Mouse (Mus musculus) MEL (cell line): ENCODE measurements at regions not wholly inside any gene's neighbourhood (a gene's known extent, or its start where the extent isn't known, plus 50 kb on each side); places are given as distances from the start of the nearest gene placed in this dataset.

ENCODE experiments used
- DNase-seq: peaks from one replicate; pipeline ENCODE4 v3.0.0; 2011; ENCODE audit warnings: low read depth, low spot score
- H3K27ac ChIP-seq: 2 replicates; pipeline ENCODE4 v1.5.1; 2012; ENCODE audit warnings: low read depth, mild to moderate bottlenecking, control low read depth, low read length, moderate library complexity; ENCODE audit not compliant: control insufficient read depth
- H3K27me3 ChIP-seq, 2 experiments: fragments of 150-350 bp in 1 of 2; sonication (generic) in 1 of 2; 2 replicates each; pipeline ENCODE4 v1.6.1; 2012; ENCODE audit warnings: low read length in 2 of 2, mild to moderate bottlenecking in 2 of 2, improper control_type of control experiment in 1 of 2, moderate library complexity in 1 of 2; ENCODE audit not compliant: insufficient read depth in 2 of 2, control insufficient read depth in 1 of 2
- H3K36me3 ChIP-seq, 2 experiments: 2 replicates each; pipeline ENCODE4 v1.6.1; 2012 to 2014; ENCODE audit warnings: low read length in 2 of 2, improper control_type of control experiment in 1 of 2, inconsistent platforms in 1 of 2, mild to moderate bottlenecking in 1 of 2; ENCODE audit not compliant: insufficient read depth in 2 of 2, control insufficient read depth in 1 of 2
- H3K4me1 ChIP-seq, 2 experiments: fragments of 150-350 bp in 1 of 2; sonication (generic) in 1 of 2; 2 replicates each; pipeline ENCODE4 v1.6.1; 2012; ENCODE audit warnings: low read length in 2 of 2, improper control_type of control experiment in 1 of 2, mild to moderate bottlenecking in 1 of 2; ENCODE audit not compliant: insufficient read depth in 2 of 2, control insufficient read depth in 1 of 2
- H3K4me3 ChIP-seq, 2 experiments: fragments of 150-350 bp in 1 of 2; sonication (generic) in 1 of 2; 2 replicates each; pipeline ENCODE4 v1.5.1; 2012; ENCODE audit warnings: low read depth in 2 of 2, low read length in 2 of 2, mild to moderate bottlenecking in 2 of 2, moderate library complexity in 2 of 2, control low read depth in 1 of 2, improper control_type of control experiment in 1 of 2; ENCODE audit not compliant: control insufficient read depth in 1 of 2, insufficient read depth in 1 of 2
- H3K79me2 ChIP-seq: 2 replicates; pipeline ENCODE4 v1.6.1; 2012; ENCODE audit warnings: mild to moderate bottlenecking, low read length, moderate library complexity; ENCODE audit not compliant: control insufficient read depth, poor library complexity, insufficient read depth
- H3K9ac ChIP-seq: 2 replicates; pipeline ENCODE4 v1.6.1; 2012; ENCODE audit warnings: low read depth, mild to moderate bottlenecking, control low read depth, low read length, moderate library complexity; ENCODE audit not compliant: control insufficient read depth, poor library complexity, severe bottlenecking
- H3K9me3 ChIP-seq: fragments of 150-350 bp; sonication (generic); replicated peaks from 2 replicates; pipeline ENCODE4 v1.6.1; 2012; ENCODE audit warnings: mild to moderate bottlenecking, low read length, improper control_type of control experiment, moderate library complexity; ENCODE audit not compliant: insufficient read depth
- CHD1 ChIP-seq: IDR thresholded peaks from 2 replicates; pipeline ENCODE4 v1.6.1; 2012; ENCODE audit warnings: low read depth, mild to moderate bottlenecking, inconsistent platforms, low read length, improper control_type of control experiment
- ELF1 ChIP-seq: IDR thresholded peaks from 2 replicates; pipeline ENCODE4 v1.6.1; 2014; ENCODE audit warnings: low read depth, mild to moderate bottlenecking, inconsistent platforms, low read length, improper control_type of control experiment, moderate library complexity
- EP300 ChIP-seq, 2 experiments: IDR thresholded peaks; 2 replicates each; pipeline ENCODE4 v1.6.1; 2011; ENCODE audit warnings: improper control_type of control experiment in 2 of 2, low read length in 2 of 2, low read depth in 1 of 2, mild to moderate bottlenecking in 1 of 2
- GABPA ChIP-seq: IDR thresholded peaks from 2 replicates; pipeline ENCODE4 v1.6.1; 2012; ENCODE audit warnings: low read depth, mild to moderate bottlenecking, inconsistent platforms, low read length, improper control_type of control experiment, moderate library complexity
- GATA1 ChIP-seq: IDR thresholded peaks from 2 replicates; pipeline ENCODE4 v1.6.1; 2011; ENCODE audit warnings: low read depth, low read length, improper control_type of control experiment
- KAT2A ChIP-seq: conservative IDR thresholded peaks from 2 replicates; pipeline ENCODE4 v1.6.1; 2012; ENCODE audit warnings: low read depth, low read length, improper control_type of control experiment, inconsistent platforms
- MAFK ChIP-seq: IDR thresholded peaks from 2 replicates; pipeline ENCODE4 v1.6.1; 2011; ENCODE audit warnings: low read depth, mild to moderate bottlenecking, low read length, improper control_type of control experiment, borderline replicate concordance
- MAZ ChIP-seq: IDR thresholded peaks from 2 replicates; pipeline ENCODE4 v1.6.1; 2012; ENCODE audit warnings: low read depth, mild to moderate bottlenecking, inconsistent platforms, low read length, improper control_type of control experiment
- MEF2A ChIP-seq: IDR thresholded peaks from 2 replicates; pipeline ENCODE4 v1.6.1; 2014; ENCODE audit warnings: low read depth, mild to moderate bottlenecking, inconsistent platforms, low read length, improper control_type of control experiment; ENCODE audit not compliant: poor library complexity, insufficient replicate concordance, severe bottlenecking; ENCODE audit errors: extremely low read depth
- MYC ChIP-seq: IDR thresholded peaks from 2 replicates; pipeline ENCODE4 v1.6.1; 2011; ENCODE audit warnings: low read depth, mild to moderate bottlenecking, low read length, improper control_type of control experiment, moderate library complexity
- NELFE ChIP-seq: IDR thresholded peaks from 2 replicates; pipeline ENCODE4 v1.6.1; 2011; ENCODE audit warnings: low read depth, low read length, improper control_type of control experiment
- NRF1 ChIP-seq: IDR thresholded peaks from 2 replicates; pipeline ENCODE4 v1.6.1; 2014; ENCODE audit warnings: low read depth, mild to moderate bottlenecking, inconsistent platforms, low read length, improper control_type of control experiment, moderate library complexity; ENCODE audit not compliant: poor library complexity, insufficient read depth, severe bottlenecking
- POLR2A ChIP-seq, 2 experiments: IDR thresholded peaks; 2 replicates each; pipeline ENCODE4 v1.6.1; 2011 to 2012; ENCODE audit warnings: low read length in 2 of 2, mild to moderate bottlenecking in 2 of 2, control low read depth in 1 of 2, improper control_type of control experiment in 1 of 2, low read depth in 1 of 2, moderate library complexity in 1 of 2; ENCODE audit not compliant: control insufficient read depth in 1 of 2, insufficient read depth in 1 of 2, poor library complexity in 1 of 2
- POLR2AphosphoS5 ChIP-seq: IDR thresholded peaks from 2 replicates; pipeline ENCODE4 v1.6.1; 2012; ENCODE audit warnings: low read depth, borderline replicate concordance, mild to moderate bottlenecking, inconsistent platforms, low read length, moderate library complexity, mixed read lengths
- RCOR1 ChIP-seq: IDR thresholded peaks from 2 replicates; pipeline ENCODE4 v1.6.1; 2012; ENCODE audit warnings: low read depth, mild to moderate bottlenecking, inconsistent platforms, low read length, improper control_type of control experiment
- SIN3A ChIP-seq: IDR thresholded peaks from 2 replicates; pipeline ENCODE4 v1.6.1; 2012; ENCODE audit warnings: low read length, improper control_type of control experiment, inconsistent platforms
- UBTF ChIP-seq: IDR thresholded peaks from 2 replicates; pipeline ENCODE4 v1.6.1; 2012; ENCODE audit warnings: low read depth, mild to moderate bottlenecking, inconsistent platforms, low read length, improper control_type of control experiment, moderate library complexity, borderline replicate concordance; ENCODE audit not compliant: insufficient read depth
- ZKSCAN1 ChIP-seq: IDR thresholded peaks from 2 replicates; pipeline ENCODE4 v1.6.1; 2012; ENCODE audit warnings: low read depth, mild to moderate bottlenecking, inconsistent platforms, low read length, improper control_type of control experiment, moderate library complexity
- ZMIZ1 ChIP-seq: IDR thresholded peaks from 2 replicates; pipeline ENCODE4 v1.6.1; 2012; ENCODE audit warnings: low read depth, mild to moderate bottlenecking, inconsistent platforms, low read length, improper control_type of control experiment, moderate library complexity
- ZNF384 ChIP-seq: IDR thresholded peaks from 2 replicates; pipeline ENCODE4 v1.6.1; 2012; ENCODE audit warnings: low read depth, mild to moderate bottlenecking, inconsistent platforms, low read length, improper control_type of control experiment

- H3K27ac ChIP-seq: no peak overlapping the region
- no peak overlapping the region for H3K9ac ChIP-seq
- H3K4me3 ChIP-seq: no peak overlapping the region
- no peaks in the 10 kb centered on the region for H3K36me3 ChIP-seq
- DNase-seq: no peak
- H3K4me1 ChIP-seq: no peaks in the 10 kb centered on the region
- H3K79me2 ChIP-seq: no peaks in the 10 kb centered on the region
- H3K9me3 ChIP-seq: no peaks in the 10 kb centered on the region
- H3K27me3 ChIP-seq: no peaks in the 10 kb centered on the region; a peak in 2 of 4 replicates
- TF ChIP-seq NRF1 (no peak), MYC (no peak), GATA1 (no peak), MAFK (no peak), SIN3A (no peak), EP300 (IDR thresholded peaks at IDR 0.05; ENCODE audit: low read depth in 1 of 2, low read length in 2 of 2) (no peak), POLR2AphosphoS5 (no peak), GABPA (no peak)
- TF ChIP-seq, all 39 proteins: peak for 0
Observed at GRCm38 (mm10) chr12:70738554-70738953, 86.8 kb upstream of the Frmd6 start.

DNA sequence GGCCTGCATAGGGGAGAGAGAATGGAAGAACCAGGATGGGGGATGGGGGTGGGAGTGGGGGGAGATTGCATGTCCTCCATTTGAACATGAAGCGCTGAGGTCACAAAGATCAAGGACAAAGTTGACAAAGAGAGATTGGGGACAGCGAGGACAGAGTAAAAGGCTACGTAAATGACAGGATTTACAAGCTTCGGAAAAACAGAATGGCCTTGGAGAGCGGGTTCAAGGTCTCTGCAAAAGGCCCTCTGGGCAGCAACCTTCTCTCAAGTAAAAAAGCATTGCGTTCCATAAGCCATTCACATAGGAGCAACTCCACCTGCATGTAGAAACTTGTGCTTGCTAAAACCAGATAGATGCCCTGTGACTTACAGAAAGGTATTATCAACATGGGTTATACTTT is 86.0 kb upstream of the Frmd6 start:
- H3K27me3 ChIP-seq: no peaks in the 10 kb centered on the region; a peak in 2 of 4 replicates
- no peaks in the 10 kb centered on the region for H3K79me2 ChIP-seq
- no peaks in the 10 kb centered on the region for H3K4me1 ChIP-seq
- TF ChIP-seq MAZ (no peak), NELFE (no peak), GATA1 (no peak), RCOR1 (no peak), MYC (no peak), ZKSCAN1 (no peak), MEF2A (no peak), NRF1 (no peak), POLR2A (IDR thresholded peaks at IDR 0.05; ENCODE audit: control insufficient read depth in 1 of 2, insufficient read depth in 1 of 2, low read depth in 1 of 2, low read length in 2 of 2, poor library complexity in 1 of 2) (no peak), UBTF (no peak), ZMIZ1 (no peak), ZNF384 (no peak), ELF1 (no peak), CHD1 (no peak), KAT2A (no peak)
- no peak overlapping the region for H3K9ac ChIP-seq
- no peak overlapping the region for H3K27ac ChIP-seq
- H3K4me3 ChIP-seq: no peak overlapping the region
- DNase-seq: no peak
- H3K9me3 ChIP-seq: no peaks in the 10 kb centered on the region
- no peaks in the 10 kb centered on the region for H3K36me3 ChIP-seq
